Mouse (Mus musculus) heart, embryonic 15.5 days (tissue): ENCODE measurements around the gene BC107364. TPM values are rescaled to one million over a fixed set of nuclear protein-coding genes. Genes with fewer than 3 reads are reported as not detected.
"Not testable (repeated sequence)": the region's sequence is repeated elsewhere in the genome, so short reads cannot be mapped to it uniquely, and the experiment has no call there.

Experiments
- ATAC-seq: fragments of 200-750 bp; cut with Nextera tagmentation; replicated peaks from 2 replicates; pipeline ENCODE4 v1.8.0; 2017; ENCODE audit warnings: low read depth, moderate TSS enrichment; ENCODE audit not compliant: insufficient number of reproducible peaks, insufficient read depth, low FRiP score
- H3K27ac ChIP-seq: fragments of 300-500 bp; sonication (generic); 2 replicates; pipeline ENCODE4 v1.5.1; 2015; ENCODE audit warnings: mild to moderate bottlenecking, inconsistent platforms
- H3K27me3 ChIP-seq: fragments of 300-500 bp; sonication (generic); 2 replicates; pipeline ENCODE4 v1.6.1; 2015; ENCODE audit warnings: inconsistent platforms
- H3K36me3 ChIP-seq: fragments of 300-500 bp; sonication (generic); 2 replicates; pipeline ENCODE4 v1.6.1; 2015; ENCODE audit warnings: mild to moderate bottlenecking, inconsistent platforms
- H3K4me1 ChIP-seq: fragments of 300-500 bp; sonication (generic); replicated peaks from 2 replicates; pipeline ENCODE4 v1.6.1; 2015; ENCODE audit warnings: inconsistent platforms
- H3K4me2 ChIP-seq: fragments of 300-500 bp; sonication (generic); 2 replicates; pipeline ENCODE4 v1.6.1; 2015; ENCODE audit warnings: inconsistent platforms, mild to moderate bottlenecking, moderate library complexity
- H3K4me3 ChIP-seq: fragments of 300-500 bp; sonication (generic); 2 replicates; pipeline ENCODE4 v1.5.1; 2015; ENCODE audit warnings: mild to moderate bottlenecking, inconsistent platforms
- H3K9ac ChIP-seq: fragments of 300-500 bp; sonication (generic); 2 replicates; pipeline ENCODE4 v1.6.1; 2015; ENCODE audit warnings: mild to moderate bottlenecking, inconsistent platforms
- H3K9me3 ChIP-seq: fragments of 300-500 bp; sonication (generic); replicated peaks from 2 replicates; pipeline ENCODE4 v1.6.1; 2016; ENCODE audit warnings: inconsistent platforms
- WGBS: fragments of 180-500 bp; shearing (Covaris S2); methylation state at CpG from one replicate; pipeline ENCODE4 v1.1.7; 2015; ENCODE audit warnings: mixed read lengths; 5-methylcytosine and 5-hydroxymethylcytosine counted together
- polyA plus RNA-seq: library from polyadenylated mRNA; unstranded; fragments of >200 nt; fragmentation: Nextera tagmentation; extraction: Ambion mirVana; gene quantifications from 2 replicates; pipeline ENCODE4 v1.2.1, GENCODE M21; 2015

BC107364 gene
- polyA plus RNA-seq, 1 experiment from 2014 or later, result 0.53 TPM

DNA sequence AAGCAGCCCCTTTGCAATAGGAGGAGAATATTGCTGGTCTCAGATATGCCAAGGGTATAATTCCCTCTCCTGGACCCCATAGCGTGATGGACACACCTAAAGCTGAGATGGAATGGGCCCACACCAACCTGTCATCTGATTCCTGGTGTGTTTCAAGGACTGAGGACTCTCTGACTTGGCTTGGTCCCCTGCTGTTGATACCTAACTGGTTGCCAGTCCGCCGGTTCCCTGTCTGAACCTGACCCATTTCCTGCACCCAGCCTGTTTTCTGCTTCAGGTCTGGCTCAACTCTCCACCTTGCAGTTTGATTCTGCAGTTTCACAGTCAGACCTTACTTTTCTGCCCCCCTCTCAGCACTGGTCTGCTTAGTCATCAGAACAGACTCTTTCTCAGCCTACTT, 17.5 kb upstream of the BC107364 start:
- 84% methylated on average over 3 of the region's 3 CpGs for WGBS
- no peak for ATAC-seq
- Histone ChIP-seq H3K4me3 (no peak overlapping the region), H3K27ac (no peak overlapping the region), H3K9ac (no peak overlapping the region), H3K36me3 (no peaks in the 10 kb centered on the region), H3K4me2 (no peak overlapping the region), H3K27me3 (peaks cover 35% of the 10 kb centered on the region), H3K9me3 (no peaks in the 10 kb centered on the region), H3K4me1 (peaks cover under 1% of the 10 kb centered on the region; the same call in 1 of the 2 replicates)

DNA sequence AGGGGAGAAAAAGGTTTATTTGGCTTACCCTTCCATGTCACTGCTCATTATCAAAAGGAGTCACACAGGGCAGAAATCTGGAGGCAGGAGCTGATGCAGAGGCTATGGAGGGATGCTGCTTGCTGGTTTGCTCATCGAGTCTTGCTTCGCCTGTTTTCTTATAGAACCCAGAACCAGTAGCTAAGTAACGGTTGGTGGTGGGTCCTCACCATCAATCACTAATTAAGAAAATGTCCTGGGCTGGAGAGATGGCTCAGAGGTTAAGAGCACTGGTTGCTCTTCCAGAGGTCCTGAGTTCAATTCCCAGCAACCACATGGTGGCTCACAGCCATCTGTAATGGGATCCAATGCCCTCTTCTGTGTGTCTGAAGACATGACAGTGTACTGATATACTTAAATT, 16.2 kb upstream of the BC107364 start:
- not testable (repeated sequence) for H3K9ac ChIP-seq, H3K4me2 ChIP-seq, H3K9me3 ChIP-seq, H3K4me3 ChIP-seq, ATAC-seq, H3K27ac ChIP-seq, H3K4me1 ChIP-seq, H3K36me3 ChIP-seq
- peaks cover 30% of the 10 kb centered on the region for H3K27me3 ChIP-seq
- WGBS, result 87% methylated on average over 3 of the region's 3 CpGs

DNA sequence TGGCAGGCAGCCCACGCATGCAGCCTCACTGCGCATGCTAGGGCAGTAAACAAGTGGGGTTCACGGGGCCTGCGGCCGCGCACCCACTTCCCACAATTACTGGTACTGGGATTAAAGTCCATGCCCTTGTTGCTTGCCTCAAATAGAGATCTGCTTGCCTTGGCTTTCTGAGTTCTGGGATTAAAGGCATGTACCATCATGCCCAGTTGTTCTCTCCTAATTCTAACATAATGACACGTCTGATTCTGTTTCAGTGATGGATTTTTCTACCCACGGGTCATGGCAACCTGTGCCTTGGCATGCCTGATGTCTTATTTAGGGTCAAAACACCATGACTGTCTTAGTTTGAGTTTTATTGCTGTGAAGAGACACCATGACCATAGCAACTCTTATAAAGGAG, 15.5 kb upstream of the BC107364 start:
- Histone ChIP-seq H3K9ac (no peak overlapping the region), H3K4me1 (peaks cover 3% of the 10 kb centered on the region; the same call in 1 of the 2 replicates), H3K4me2 (no peak overlapping the region), H3K9me3 (no peaks in the 10 kb centered on the region), H3K27me3 (peaks cover 26% of the 10 kb centered on the region), H3K4me3 (no peak overlapping the region), H3K36me3 (no peaks in the 10 kb centered on the region), H3K27ac (no peak overlapping the region)
- WGBS, result 92% methylated on average over 8 of the region's 8 CpGs
- ATAC-seq, result no peak

- 14% methylated on average over 25 of the region's 25 CpGs for WGBS
- no peak overlapping the region for H3K9ac ChIP-seq
- H3K27me3 ChIP-seq, result peaks cover 18% of the 10 kb centered on the region
- ATAC-seq, result no peak
- H3K9me3 ChIP-seq, result no peaks in the 10 kb centered on the region
- peaks cover 3% of the 10 kb centered on the region; the same call in 1 of the 2 replicates for H3K4me1 ChIP-seq
- peak overlapping the region; percentile 35 for H3K4me2 ChIP-seq
- H3K36me3 ChIP-seq, result no peaks in the 10 kb centered on the region
- peak overlapping the region; percentile 7; the same call in 1 of the 2 replicates for H3K4me3 ChIP-seq
- H3K27ac ChIP-seq, result no peak overlapping the region
Observed at GRCm38 (mm10) chr3:96463891-96464290, 11.8 kb upstream of the BC107364 start.

- WGBS, result no CpG with 5 or more reads among the region's 19 CpGs
- not testable (repeated sequence) for H3K9me3 ChIP-seq, H3K27ac ChIP-seq, H3K4me1 ChIP-seq, ATAC-seq, H3K9ac ChIP-seq, H3K4me3 ChIP-seq, H3K36me3 ChIP-seq, H3K4me2 ChIP-seq, H3K27me3 ChIP-seq
Observed at GRCm38 (mm10) chr3:96460568-96460870, 8.4 kb upstream of the BC107364 start.

DNA sequence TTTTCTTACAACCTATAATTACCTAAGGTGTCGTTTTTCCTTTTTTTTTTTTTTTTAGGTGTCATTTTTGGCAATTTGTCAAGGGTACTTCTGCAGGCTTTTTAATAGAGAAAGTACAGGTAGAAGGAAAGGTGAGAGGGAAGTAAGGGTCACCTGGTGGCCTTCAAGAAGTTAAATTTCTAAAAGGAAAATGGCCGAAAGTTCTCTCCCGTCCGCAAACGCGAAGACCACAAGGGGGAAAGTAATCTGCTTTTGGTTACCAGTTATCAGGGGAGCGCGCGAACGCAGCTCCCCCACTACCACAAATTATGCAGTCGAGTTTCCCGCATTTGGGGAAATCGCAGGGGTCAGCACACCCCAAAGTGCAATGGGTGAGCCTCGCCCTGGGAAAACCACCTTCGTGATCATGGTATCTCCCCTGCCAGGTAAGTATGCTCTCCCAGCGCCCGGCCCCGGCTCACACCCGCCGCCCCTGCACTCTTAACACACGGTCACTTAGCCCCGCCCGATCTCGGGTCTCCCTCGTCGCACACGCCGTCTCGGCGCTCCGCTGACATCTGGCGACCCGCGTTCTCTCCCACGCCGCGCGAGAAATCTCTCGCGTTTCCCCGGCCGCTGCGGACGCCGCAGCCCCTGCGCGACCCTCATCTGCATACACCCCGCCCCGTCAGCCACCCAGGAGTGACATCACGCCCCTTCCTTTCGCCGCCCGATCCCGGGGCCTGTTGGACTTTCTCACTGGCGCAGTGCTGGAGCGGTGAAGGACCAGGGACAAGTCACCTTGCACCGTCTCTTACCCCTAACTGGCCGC, 7.9 kb upstream of the BC107364 start:
- ATAC-seq, result peak; percentile 83
- H3K4me1 ChIP-seq, H3K27ac ChIP-seq, H3K36me3 ChIP-seq, H3K4me3 ChIP-seq, H3K4me2 ChIP-seq, H3K9me3 ChIP-seq, H3K9ac ChIP-seq: not testable (repeated sequence)
- 0% methylated on average over 1 of the region's 58 CpGs for WGBS
- H3K27me3 ChIP-seq, result peaks cover 13% of the 10 kb centered on the region

- H3K27me3 ChIP-seq, H3K9me3 ChIP-seq, ATAC-seq, H3K4me2 ChIP-seq, H3K4me3 ChIP-seq, H3K36me3 ChIP-seq, H3K9ac ChIP-seq, H3K27ac ChIP-seq, H3K4me1 ChIP-seq: not testable (repeated sequence)
- WGBS, result no CpG with 5 or more reads among the region's 48 CpGs
Observed at GRCm38 (mm10) chr3:96458886-96459439, 6.9 kb upstream of the BC107364 start.

- not testable (repeated sequence) for H3K36me3 ChIP-seq, H3K9ac ChIP-seq, H3K4me2 ChIP-seq, H3K9me3 ChIP-seq, H3K4me1 ChIP-seq, H3K27me3 ChIP-seq, H3K27ac ChIP-seq, H3K4me3 ChIP-seq
- no CpG with 5 or more reads among the region's 53 CpGs for WGBS
- ATAC-seq, result 0 out of 2 replicates have a peak, but pooled peaks have one; percentile 9
Observed at GRCm38 (mm10) chr3:96458008-96458407, 5.9 kb upstream of the BC107364 start.

GRCm38 (mm10) chr3:96451181-96451737, 847 bp downstream of the BC107364 start:
- H3K9me3 ChIP-seq, H3K27ac ChIP-seq, H3K4me1 ChIP-seq, H3K9ac ChIP-seq, H3K27me3 ChIP-seq, ATAC-seq, H3K36me3 ChIP-seq, H3K4me3 ChIP-seq, H3K4me2 ChIP-seq: not testable (repeated sequence)
- WGBS, result no CpG with 5 or more reads among the region's 50 CpGs

GRCm38 (mm10) chr3:96450586-96450896, 1.6 kb downstream of the BC107364 start:
- ATAC-seq, H3K4me2 ChIP-seq: not testable (repeated sequence)
- 0% methylated on average over 1 of the region's 10 CpGs for WGBS

GRCm38 (mm10) chr3:96449762-96450585, 2.1 kb downstream of the BC107364 start:
- H3K9ac ChIP-seq, H3K27ac ChIP-seq, H3K36me3 ChIP-seq, H3K4me1 ChIP-seq, H3K4me2 ChIP-seq, H3K4me3 ChIP-seq, H3K27me3 ChIP-seq, H3K9me3 ChIP-seq: not testable (repeated sequence)
- ATAC-seq, result peak; percentile 90
- no CpG with 5 or more reads among the region's 68 CpGs for WGBS

More at GRCm38 (mm10) chr3:96450586-96450896, 1.6 kb downstream of the BC107364 start:
- not testable (repeated sequence) for H3K9ac ChIP-seq, H3K4me3 ChIP-seq, H3K9me3 ChIP-seq, H3K4me1 ChIP-seq, H3K36me3 ChIP-seq, H3K27ac ChIP-seq
- peaks cover 10% of the 10 kb centered on the region for H3K27me3 ChIP-seq
